Mouse (Mus musculus) bone marrow macrophage, adult 2 months (primary cell): ENCODE measurements around the gene Egfl6. TPM values are rescaled to one million over a fixed set of nuclear protein-coding genes. Genes with fewer than 3 reads are reported as not detected.

Experiments
- H3K27ac ChIP-seq: 2 replicates; pipeline ENCODE4 v1.5.1; 2012; ENCODE audit warnings: low read depth, low read length; ENCODE audit not compliant: insufficient read depth
- H3K4me1 ChIP-seq: 2 replicates; pipeline ENCODE4 v1.6.1; 2012; ENCODE audit warnings: low read length; ENCODE audit not compliant: control insufficient read depth, insufficient read depth
- H3K4me3 ChIP-seq: 2 replicates; pipeline ENCODE4 v1.5.1; 2012; ENCODE audit warnings: mild to moderate bottlenecking, low read length, moderate library complexity; ENCODE audit not compliant: insufficient read depth
- CTCF ChIP-seq: IDR thresholded peaks from 2 replicates; pipeline ENCODE4 v1.5.1; 2012; ENCODE audit warnings: low read depth, mild to moderate bottlenecking, low read length, moderate library complexity
- POLR2A ChIP-seq: IDR thresholded peaks from 2 replicates; pipeline ENCODE4 v1.6.1; 2012; ENCODE audit warnings: mild to moderate bottlenecking, low read depth, low read length, borderline replicate concordance
- polyA plus RNA-seq: library from polyadenylated mRNA; stranded (reverse); fragments of >200 nt; gene quantifications from 2 replicates; pipeline ENCODE4 v1.2.4, GENCODE M21; 2012; ENCODE audit not compliant: missing spikeins, insufficient read depth, insufficient read length

The Egfl6 gene
- polyA plus RNA-seq, 1 experiment = not detected

DNA sequence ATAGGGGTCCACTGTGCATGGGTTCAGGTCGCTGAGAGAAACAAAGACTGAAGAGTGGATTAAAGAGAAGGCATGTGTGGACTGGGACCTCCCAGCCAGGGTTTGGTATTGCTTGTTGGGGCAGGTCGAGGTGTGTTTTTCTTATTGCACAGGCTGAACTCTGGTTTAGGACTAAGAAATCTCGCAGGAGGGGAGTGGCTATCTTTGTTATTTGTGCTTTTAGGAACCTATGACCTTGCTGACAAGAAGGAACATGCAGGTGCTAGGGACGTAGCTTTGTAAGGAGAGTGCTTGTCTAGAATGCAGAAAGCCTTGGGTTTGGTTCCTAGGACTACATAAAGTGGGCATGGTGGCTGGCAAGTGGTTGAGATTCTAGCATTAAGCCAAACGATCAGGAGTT is 20.1 kb downstream of the Egfl6 start:
- H3K27ac ChIP-seq = no peak overlapping the region
- no peak overlapping the region for H3K4me3 ChIP-seq
- TF ChIP-seq POLR2A (no peak), CTCF (no peak)
- no peaks in the 10 kb centered on the region for H3K4me1 ChIP-seq

DNA sequence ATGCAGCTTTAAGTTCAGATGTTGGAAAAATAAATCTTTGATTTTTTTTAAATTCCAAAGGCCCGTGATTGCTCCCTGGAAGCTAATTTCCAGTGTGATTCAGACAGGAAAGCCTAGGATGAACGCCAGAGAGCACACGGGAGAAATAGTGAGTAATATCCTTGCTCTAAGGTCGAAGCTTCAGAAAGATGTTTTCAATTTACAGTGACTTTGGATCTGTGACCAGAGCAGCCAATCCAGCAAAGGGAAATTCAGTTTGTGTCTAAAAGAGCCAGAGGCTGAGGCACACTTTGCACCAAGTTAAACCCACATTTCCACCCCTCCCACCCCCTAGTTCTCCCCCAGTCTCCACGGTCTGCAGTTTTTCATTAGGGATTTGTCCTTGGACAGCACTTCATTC is 20.6 kb downstream of the Egfl6 start:
- no peak for TF ChIP-seq POLR2A
- no peak for TF ChIP-seq CTCF
- H3K27ac ChIP-seq = no peak overlapping the region

DNA sequence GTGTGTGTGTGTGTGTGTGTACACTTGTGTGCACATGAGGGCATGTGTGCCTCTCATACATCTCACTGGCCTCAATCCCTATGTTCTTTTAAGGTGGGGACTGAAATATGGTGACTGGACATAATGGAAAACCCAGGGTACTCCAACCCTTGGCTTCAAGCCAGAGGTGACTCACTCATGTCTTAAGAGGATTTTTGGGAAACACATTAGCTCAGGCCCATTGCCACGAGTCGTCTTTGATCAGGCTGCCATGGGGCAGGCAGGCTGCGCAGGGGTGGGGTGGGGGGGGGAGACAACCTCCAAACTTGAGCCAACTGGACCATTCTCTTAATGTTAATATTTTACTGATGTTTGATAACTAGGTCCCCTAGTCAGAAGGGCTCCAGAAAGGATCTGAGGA is 26.2 kb downstream of the Egfl6 start:
- Histone ChIP-seq H3K27ac (no peak overlapping the region), H3K4me3 (no peak overlapping the region), H3K4me1 (no peaks in the 10 kb centered on the region)
- TF ChIP-seq CTCF = no peak
- no peak for TF ChIP-seq POLR2A

More for the DNA sequence above, 20.6 kb downstream of the Egfl6 start:
- Histone ChIP-seq H3K4me1 (no peaks in the 10 kb centered on the region), H3K4me3 (no peak overlapping the region)

DNA sequence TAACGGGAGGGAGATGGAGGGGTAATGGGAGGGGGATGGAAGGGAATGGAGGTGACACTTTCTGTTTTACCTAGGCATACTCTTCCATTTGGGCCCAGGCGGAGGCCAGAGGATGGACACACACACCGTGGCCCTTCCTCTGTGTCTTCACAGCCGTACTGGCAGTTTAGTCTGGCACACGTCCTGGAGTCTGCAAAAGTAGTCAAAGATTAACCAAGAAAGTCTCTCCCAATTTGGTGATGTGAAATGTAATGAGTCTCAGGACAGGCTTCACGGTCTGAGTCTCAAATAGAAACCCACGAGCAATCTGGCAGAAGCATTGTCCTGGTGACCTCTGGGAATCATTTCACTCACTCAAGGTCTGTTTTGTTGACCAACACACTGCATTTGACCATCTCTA is 33.2 kb downstream of the Egfl6 start:
- Histone ChIP-seq H3K4me3 (no peak overlapping the region), H3K4me1 (no peaks in the 10 kb centered on the region), H3K27ac (no peak overlapping the region)
- TF ChIP-seq CTCF (no peak), POLR2A (no peak)

DNA sequence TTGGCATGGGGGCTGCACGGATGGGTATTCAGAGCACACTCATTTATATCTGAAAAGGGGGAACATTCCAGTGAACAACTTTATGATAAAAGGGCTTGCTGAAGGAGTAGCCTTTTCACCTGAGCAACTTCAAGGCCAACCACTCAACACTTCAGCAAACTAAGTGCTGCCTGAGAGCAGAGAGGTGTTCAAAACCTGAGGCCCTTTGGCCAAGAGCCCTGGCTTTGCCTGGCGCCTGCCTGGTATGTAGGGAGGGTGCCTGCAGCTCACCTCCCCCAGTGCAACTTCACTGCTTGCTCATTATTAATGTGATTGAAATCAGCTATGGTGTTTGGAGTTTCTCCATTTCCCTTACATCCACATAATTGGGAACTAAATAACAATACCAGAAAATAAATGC is 39.0 kb downstream of the Egfl6 start:
- Histone ChIP-seq H3K27ac (no peak overlapping the region), H3K4me1 (no peaks in the 10 kb centered on the region), H3K4me3 (no peak overlapping the region)
- TF ChIP-seq CTCF (no peak), POLR2A (no peak)

DNA sequence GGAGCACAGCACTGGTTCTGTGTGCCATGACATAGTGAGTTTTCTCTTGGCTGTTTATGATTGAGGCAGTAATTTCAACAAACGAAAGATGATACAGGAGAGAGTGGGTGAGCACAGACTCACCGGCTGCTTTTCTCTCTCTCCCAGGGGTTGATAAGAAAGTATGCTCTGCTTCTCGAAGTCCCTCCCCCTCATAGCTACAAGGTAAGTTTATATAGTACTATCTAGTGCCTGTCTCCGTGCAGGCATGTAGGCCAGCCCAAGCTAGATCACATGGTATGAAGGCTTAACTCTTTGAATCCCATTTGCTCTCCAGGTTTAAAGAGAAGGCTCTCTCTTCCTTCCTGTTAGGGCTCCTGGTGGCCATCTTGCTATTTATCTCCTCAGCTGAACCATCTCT is 50.4 kb downstream of the Egfl6 start:
- Histone ChIP-seq H3K4me3 (no peak overlapping the region), H3K4me1 (no peaks in the 10 kb centered on the region), H3K27ac (no peak overlapping the region)
- TF ChIP-seq CTCF (no peak), POLR2A (no peak)

DNA sequence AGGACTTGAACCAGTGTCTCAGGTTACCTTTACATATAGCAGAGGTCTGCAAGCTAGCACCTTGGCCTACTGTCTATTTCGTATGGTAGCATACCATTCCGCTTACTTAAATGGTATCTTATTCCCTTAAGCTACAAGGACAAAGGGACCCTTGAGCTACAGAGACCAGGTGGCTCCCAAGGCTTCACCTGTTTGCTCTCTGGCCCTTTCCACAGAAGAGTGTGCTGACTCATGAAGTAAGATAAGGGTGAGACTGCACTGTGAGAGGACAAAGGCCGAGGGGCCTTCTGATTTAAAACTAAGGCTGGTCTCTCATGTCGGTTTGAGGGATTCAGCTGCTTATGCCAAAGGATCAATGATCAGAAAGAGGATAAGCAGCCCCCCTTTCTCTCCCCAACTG is 52.1 kb downstream of the Egfl6 start:
- no peak overlapping the region for H3K27ac ChIP-seq
- no peak overlapping the region for H3K4me3 ChIP-seq
- H3K4me1 ChIP-seq = no peaks in the 10 kb centered on the region
- TF ChIP-seq POLR2A = no peak

DNA sequence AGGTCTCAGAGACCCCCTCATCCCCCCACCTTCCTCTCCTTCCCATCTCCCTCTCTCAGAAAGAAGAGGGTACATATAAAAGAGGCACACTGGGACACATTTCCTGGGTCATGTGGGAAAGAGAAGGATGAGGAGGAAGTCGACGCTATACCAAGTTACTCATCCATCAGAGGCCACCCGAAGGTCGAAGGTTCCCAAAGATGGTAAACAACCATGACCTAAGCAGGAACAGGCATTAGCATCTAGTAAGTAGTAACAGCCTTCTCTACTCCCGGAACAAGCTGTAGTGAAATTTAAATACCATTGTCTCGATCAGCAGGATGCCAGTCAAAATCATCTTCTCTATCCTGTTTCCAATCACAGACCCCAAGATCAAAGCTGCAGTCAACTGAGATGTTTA is 53.8 kb downstream of the Egfl6 start:
- H3K4me1 ChIP-seq = no peaks in the 10 kb centered on the region
- H3K4me3 ChIP-seq = no peak overlapping the region
- H3K27ac ChIP-seq = no peak overlapping the region
- no peak for TF ChIP-seq POLR2A
- no peak for TF ChIP-seq CTCF

DNA sequence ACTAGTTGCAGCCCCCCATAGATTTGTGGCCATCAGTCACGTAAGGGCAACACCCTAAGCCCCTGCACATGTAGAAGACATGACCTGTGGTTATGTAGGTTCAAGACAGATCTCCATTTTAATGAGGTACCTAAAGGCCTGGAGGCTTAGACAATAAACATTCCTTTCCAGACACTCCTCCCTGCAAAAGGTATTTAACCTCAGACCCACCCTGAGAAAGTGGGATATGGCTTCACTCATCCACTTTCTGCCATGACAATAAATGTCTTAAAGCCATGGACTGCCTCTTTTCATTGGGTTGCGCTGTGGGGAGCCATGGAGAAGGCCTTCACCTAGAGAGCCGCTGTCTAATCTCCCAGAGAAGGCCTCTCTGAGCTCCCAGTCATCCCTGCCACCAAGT is 57.4 kb downstream of the Egfl6 start:
- H3K4me1 ChIP-seq = no peaks in the 10 kb centered on the region
- TF ChIP-seq POLR2A = no peak
- no peak for TF ChIP-seq CTCF
- H3K27ac ChIP-seq = no peak overlapping the region
- no peak overlapping the region for H3K4me3 ChIP-seq

DNA sequence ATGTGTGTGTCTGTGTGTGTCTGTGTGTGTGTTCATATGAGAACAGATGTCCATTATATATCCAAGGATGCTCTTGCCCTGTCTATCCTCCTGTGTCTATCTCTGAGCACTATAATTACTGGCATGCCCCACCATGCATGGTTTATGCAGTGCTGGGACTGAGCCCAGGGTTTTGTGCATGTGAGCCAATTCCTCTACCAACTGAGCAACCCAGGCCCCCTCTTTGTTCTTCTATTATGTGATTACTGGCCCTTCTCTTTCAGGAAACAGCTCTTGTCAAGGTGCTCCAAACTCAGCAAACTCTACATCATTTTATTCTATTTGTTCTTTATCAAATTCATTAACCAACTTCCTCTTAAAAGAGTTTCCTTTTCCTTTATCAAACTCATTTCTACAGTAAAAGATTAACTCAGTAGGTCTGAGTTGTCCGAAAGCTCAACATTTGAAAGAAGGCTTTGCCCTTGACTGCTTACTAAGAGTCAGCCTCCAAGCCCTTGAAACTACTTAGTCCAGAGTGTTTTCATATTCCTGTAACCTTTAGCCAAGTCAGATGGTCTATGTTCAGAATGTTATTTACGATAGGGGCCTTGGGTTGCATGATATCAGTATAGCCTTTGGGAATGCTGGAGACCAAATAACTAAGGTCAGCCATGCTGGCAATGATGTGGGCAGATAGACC is 59.7 kb downstream of the Egfl6 start:
- Histone ChIP-seq H3K4me3 (no peak overlapping the region), H3K27ac (no peak overlapping the region), H3K4me1 (no peaks in the 10 kb centered on the region)
- no peak for TF ChIP-seq POLR2A
- TF ChIP-seq CTCF = no peak

DNA sequence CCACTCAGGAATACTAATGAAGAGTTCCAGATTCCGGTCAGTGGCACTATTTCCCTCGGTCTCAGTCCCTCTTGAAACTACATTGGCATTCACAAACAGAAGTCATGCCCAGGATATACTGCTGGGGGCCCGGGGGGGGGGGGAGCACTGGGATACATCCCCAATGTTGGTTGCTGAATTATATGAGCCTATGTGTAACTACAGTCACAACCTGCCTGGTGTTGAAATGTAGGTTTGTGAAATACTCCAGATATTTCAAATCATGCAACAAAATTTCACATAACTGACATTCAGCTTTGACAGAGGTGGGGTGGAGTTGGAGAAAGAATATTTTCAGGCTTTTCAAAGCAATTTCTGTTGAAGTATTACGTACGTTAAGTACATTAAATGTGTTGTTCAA is 64.7 kb downstream of the Egfl6 start:
- Histone ChIP-seq H3K27ac (no peak overlapping the region), H3K4me1 (no peaks in the 10 kb centered on the region), H3K4me3 (no peak overlapping the region)
- TF ChIP-seq CTCF (no peak), POLR2A (no peak)
